Mouse (Mus musculus) natural killer cell, adult 2 months (primary cell): ENCODE results near the gene Fhit.

Source experiments
- DNase-seq, 2 experiments: peaks; one replicate each; pipeline ENCODE4 v3.0.0; 2022; ENCODE audit warnings: low spot score in 2 of 2

The Fhit gene

DNA sequence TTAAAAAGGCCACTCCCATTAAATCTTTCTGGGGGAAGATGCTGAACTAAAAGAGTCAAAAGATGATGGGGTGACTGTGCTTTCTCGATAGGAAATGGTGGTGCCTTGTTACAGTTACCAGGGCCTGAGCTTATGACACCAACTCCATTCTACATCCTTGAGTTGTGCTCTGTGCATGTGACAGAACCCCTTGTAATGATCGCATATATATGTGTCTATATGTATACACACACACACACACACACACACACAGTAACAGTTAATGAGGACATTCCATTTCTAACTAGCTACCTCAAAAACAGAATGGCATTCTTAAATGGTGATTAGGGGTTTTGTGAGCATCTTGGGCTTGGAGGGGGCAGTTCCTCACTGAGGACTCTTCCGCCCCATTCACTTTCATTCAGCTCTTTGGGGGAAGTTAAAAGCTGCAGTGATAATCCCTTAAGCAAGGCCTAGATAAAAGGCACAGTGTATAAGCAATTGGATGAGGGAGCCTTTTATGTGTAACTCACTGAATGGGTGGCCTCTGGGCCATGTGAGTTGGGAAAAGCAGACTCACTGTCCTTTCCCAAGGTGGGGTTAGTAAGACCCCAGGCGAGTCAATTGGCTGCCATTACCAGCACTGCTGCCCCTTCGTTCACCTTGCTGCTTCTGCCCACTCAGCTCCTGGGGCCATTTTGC, 449.9 kb downstream of the Fhit start:
- no peak for DNase-seq

GRCm38 (mm10) chr14:10710796-10711311, 451.0 kb downstream of the Fhit start:
- no peak for DNase-seq

DNA sequence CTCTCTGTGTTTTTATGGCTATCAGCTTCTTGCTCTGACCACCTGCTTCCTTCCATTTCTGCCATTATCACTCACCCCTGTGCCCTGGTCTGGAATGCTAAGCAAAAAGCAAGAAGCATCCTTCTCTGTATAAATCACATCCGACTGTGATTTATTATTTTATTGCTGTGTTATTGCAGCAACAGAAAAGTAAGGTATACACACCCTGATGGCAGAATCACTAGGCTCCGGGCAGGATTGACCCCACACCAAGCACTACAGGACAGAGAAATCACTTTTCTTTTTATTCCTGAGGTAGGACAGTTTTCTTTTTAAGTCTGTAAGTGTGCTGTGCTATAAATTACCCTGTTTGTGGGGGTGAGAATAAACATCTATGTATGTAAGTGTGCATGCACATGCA, 460.1 kb downstream of the Fhit start:
- no peak for DNase-seq

- DNase-seq: no peak
Measured at GRCm38 (mm10) chr14:10680041-10680440, 481.8 kb downstream of the Fhit start.

DNA sequence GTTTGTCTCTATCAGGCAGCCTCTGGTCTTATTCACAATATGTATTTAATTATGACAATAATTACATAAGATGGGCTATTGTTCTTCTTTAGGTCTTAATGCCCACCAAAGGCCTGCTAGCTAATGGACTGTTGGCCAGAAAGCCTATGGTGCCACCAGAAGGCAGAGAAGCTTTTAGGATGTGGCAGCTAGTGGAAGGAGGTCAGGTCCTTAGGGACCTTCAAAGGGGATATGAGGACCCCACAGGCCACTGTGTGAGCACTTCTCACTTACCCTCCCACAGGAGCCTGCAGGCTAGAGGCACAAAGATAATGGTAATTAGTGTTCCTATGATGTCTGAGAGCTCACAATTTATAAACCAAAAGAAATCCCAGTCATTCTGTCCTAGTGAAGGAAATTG, 482.2 kb downstream of the Fhit start:
- no peak for DNase-seq

DNA sequence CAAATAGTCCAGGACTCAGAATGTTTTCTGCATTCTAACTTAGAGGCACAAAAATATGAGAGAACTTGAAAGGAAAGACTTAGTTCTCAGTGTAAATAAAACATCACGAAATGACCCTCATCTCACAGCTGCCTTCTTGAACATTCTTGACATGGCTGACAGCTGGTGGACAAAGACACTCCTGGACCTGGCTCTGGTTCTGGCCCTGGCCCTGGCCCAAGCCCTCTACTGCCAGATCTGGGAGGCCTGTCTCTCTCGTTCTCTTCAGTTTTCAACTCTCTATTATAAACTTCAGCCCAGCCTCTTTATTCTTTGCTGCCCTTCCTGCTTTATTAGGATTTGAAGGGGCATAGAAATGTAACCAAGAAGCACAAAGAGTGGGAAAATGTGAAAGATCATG, 484.2 kb downstream of the Fhit start:
- DNase-seq: no peak

DNA sequence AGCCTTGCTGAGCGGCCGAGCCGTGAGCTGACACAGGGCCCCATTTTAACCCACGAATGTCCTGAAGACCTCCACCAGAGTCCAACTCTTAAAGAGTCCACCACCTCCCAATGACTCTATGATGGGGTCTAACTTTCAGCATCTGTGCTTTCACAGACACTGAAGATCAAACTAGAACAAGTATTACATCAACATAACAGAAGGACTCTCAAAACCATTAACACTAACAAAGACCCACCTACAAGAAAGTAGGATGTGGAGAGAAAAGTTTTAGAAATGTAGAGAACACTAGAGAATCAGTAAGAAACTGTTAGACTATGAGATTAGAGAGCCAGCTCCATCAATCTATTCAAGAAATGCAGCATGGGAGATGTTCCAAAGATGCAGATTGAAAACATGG, 501.6 kb downstream of the Fhit start:
- DNase-seq: no peak

GRCm38 (mm10) chr14:10659326-10659725, 502.5 kb downstream of the Fhit start:
- DNase-seq: no peak

DNA sequence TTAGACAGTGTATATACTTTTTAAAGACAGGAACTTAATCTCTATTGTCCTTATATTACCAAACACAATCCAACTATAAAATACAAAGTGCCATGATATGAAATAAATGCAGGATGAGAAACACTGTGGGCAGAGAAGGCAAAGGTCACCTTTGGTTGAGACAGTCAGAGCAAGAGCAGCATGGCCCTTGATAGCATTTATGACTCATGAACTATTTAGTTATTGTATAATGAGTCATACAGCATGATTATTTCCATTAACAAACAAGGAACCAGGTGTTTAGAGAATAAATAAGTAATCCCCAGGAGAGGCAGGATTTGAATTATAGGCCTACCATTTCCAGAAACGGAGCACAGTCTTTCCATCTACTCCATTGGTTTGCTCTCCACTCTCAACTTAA, 503.6 kb downstream of the Fhit start:
- DNase-seq: no peak

DNA sequence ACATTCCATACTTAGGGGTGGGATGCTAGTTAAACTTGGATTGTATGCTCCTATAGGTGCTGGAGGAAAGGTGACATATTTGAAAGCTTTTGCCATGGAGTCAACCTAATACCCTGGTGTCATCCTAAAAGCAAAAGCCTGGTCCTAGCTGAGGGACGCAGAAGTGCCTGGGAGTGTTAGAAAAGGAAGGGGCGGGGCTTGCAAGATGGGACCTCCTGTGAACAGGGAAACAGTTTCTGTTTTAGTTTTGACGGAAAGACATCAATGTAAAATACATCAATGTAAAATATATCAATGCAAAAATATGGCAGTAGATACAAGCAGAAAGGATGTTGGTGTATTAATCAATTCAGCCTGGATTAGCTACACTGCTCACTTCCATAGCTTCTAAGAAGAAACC, 504.5 kb downstream of the Fhit start:
- DNase-seq: no peak

- no peak for DNase-seq
Measured at GRCm38 (mm10) chr14:10655842-10656241, 506.0 kb downstream of the Fhit start.

- DNase-seq: no peak
Measured at GRCm38 (mm10) chr14:10647832-10648231, 514.0 kb downstream of the Fhit start.

GRCm38 (mm10) chr14:10631783-10632182, 530.1 kb downstream of the Fhit start:
- no peak for DNase-seq

- no peak for DNase-seq
Measured at GRCm38 (mm10) chr14:10630831-10631360, 530.9 kb downstream of the Fhit start.

- peak; percentile 16 to 26 for DNase-seq
Measured at GRCm38 (mm10) chr14:10593467-10593866, 568.4 kb downstream of the Fhit start.

DNA sequence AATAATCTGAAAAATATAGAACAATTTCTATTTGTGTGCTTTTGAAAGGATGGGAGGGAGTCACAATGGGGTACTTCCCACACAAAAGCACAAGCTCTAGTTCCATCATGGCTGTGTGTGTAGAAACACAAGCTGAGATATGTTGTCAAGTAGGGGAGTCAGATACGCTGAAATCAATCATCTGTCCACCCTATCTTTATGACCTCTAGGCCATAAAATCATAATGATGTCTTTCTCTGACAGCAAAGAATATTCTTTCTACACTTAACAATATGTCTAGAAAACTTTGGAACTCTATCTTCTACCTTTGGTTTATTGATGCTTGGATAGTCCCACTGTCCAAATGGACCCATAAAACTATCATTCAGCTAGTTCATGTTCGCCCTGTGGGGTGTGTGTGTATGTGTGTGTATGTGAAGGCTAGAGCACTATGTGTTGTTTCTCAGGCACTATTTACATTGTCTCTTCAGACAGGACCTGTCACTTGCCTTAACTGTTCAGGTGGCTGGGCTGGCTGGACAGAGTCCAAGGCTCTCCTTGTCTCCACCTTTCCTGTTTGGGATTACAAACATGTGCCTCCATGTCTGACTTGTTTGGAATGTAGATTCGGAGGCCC, 592.8 kb downstream of the Fhit start:
- no peak for DNase-seq

GRCm38 (mm10) chr14:10567771-10568170, 594.1 kb downstream of the Fhit start:
- no peak for DNase-seq

GRCm38 (mm10) chr14:10554755-10555154, 607.1 kb downstream of the Fhit start:
- no peak for DNase-seq

DNA sequence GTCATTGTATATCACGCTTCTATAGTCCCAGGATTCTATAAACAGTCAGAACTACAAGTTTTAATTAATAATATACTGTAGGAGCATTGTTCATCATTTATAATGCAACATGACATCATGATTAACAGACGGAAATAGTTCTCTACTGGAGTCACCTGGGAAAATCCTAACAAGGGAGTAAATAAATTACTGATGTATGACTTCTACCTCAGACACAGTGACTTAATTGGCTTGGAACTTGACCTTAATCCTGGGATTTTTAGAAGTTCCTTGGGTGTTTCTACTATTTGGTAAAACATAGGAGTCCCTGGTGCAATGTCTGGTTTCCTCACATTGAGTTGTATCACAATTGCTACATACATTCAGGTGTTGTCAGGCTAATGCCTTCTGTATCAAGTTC, 613.2 kb downstream of the Fhit start:
- DNase-seq: no peak

DNA sequence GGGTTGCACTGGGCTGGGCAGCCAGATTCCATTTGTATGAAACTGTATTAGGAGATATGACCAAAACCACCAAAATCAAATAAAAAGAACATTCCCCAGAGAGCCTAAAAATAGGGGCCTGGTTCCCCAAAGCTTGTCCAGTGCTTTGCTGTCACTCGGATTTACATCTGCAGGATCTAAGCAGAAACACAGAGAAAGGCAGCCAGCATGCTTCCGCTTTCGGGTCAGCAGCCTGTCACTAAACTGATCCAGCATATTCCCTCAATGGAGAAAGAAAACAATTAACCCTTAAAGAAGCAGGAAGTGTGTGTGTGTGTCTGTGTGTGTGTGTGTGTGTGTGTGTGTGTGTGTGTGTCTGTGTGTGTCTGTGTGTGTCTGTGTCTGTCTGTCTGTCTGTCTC, 615.9 kb downstream of the Fhit start:
- no peak for DNase-seq

- peak in 1 of 2 experiments; percentile 8 for DNase-seq
Measured at GRCm38 (mm10) chr14:10534862-10535261, 627.0 kb downstream of the Fhit start.

GRCm38 (mm10) chr14:10531748-10532500, 629.9 kb downstream of the Fhit start:
- no peak for DNase-seq

GRCm38 (mm10) chr14:10526800-10527199, 635.0 kb downstream of the Fhit start:
- no peak for DNase-seq
